Mouse (Mus musculus): ENCODE data around the gene Olfr825. TPM values are rescaled to one million over a fixed set of nuclear protein-coding genes. Genes with fewer than 3 reads are reported as not detected.
"Not testable (repeated sequence)": the region's sequence is repeated elsewhere in the genome, so short reads cannot be mapped to it uniquely, and the experiment has no call there.

Olfr825 gene
- not detected in 2 replicates for polyA plus RNA-seq (2016; fragmentation: Nextera tagmentation; extraction: Ambion mirVana)

- no peak within 1 kb of the TSS for H3K4me3 ChIP-seq
- H3K4me1 ChIP-seq = no peaks in the 10 kb centered on the region
- H3K4me2 ChIP-seq (replicated peaks) = no peak within 1 kb of the TSS
- no peaks in the 10 kb centered on the region for H3K36me3 ChIP-seq
- no peak within 1 kb of the TSS for H3K27ac ChIP-seq
- no peaks in the 10 kb centered on the region for H3K9me3 ChIP-seq
- no peaks in the 10 kb centered on the region for H3K27me3 ChIP-seq (replicated peaks)
- no peak within 1 kb of the TSS for H3K9ac ChIP-seq
- ATAC-seq (ENCODE audit: low FRiP score, low read depth) = no peak
These were observed at the start of gene Olfr825 for GRCm38 (mm10) chr10:130166666-130167065. Olfr825 (minus strand) TSS chr10:130166766.

DNA sequence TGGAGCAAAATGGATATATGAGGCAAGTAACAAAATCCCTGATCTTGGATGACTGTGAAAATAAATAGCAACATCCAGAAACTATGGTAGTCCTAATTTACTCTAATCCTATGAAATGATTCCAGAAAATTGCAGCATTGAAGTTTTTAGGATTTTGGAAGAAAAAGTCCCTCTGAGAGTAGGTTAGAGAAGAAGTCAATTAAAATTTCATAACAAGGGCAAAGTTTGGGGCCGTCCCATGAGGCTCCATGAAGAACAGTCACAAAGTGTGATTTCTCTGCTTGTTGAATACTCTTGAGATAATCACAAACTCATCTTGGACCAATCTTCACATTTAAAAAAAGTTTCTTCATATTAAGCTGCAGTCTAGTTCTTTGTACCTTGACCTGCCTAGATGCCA lies 47.7 kb upstream of the Olfr825 start, which contains the start of gene Olfr827:
TSS of gene Olfr827 (minus strand) at position 101 of the 400 bp plus-strand sequence.
- H3K4me1 ChIP-seq = no peaks in the 10 kb centered on the region

GRCm38 (mm10) chr10:130184086-130184485 lies 17.5 kb upstream of the Olfr825 start, which contains the start of gene Olfr826:
Olfr826 (minus strand) TSS chr10:130184186.
- 89% methylated on average over 1 of the region's 1 CpGs for WGBS
- Histone ChIP-seq H3K4me1 (no peaks in the 10 kb centered on the region), H3K27me3 (replicated peaks) (no peaks in the 10 kb centered on the region), H3K4me3 (no peak within 1 kb of the TSS), H3K27ac (no peak within 1 kb of the TSS), H3K9me3 (no peaks in the 10 kb centered on the region), H3K9ac (no peak within 1 kb of the TSS), H3K36me3 (no peaks in the 10 kb centered on the region), H3K4me2 (replicated peaks) (no peak within 1 kb of the TSS)
- ATAC-seq (ENCODE audit: low FRiP score, low read depth) = no peak

More for the DNA sequence above, 47.7 kb upstream of the Olfr825 start, which contains the start of gene Olfr827:
- Histone ChIP-seq H3K4me3 (no peak within 1 kb of the TSS), H3K9ac (no peak within 1 kb of the TSS), H3K4me2 (replicated peaks) (no peak within 1 kb of the TSS), H3K9me3 (no peaks in the 10 kb centered on the region), H3K27me3 (replicated peaks) (no peaks in the 10 kb centered on the region), H3K27ac (no peak within 1 kb of the TSS), H3K36me3 (no peaks in the 10 kb centered on the region)
- ATAC-seq (ENCODE audit: low FRiP score, low read depth) = no peak
- WGBS = 86% methylated on average over 1 of the region's 1 CpGs

GRCm38 (mm10) chr10:130165196-130165595 lies 1.4 kb downstream of the Olfr825 start:
- no peak for ATAC-seq (ENCODE audit: low FRiP score, low read depth)
- H3K9me3 ChIP-seq = no peaks in the 10 kb centered on the region
- H3K9ac ChIP-seq = no peak overlapping the region
- H3K4me1 ChIP-seq = no peaks in the 10 kb centered on the region
- H3K27me3 ChIP-seq (replicated peaks) = no peaks in the 10 kb centered on the region
- no peak overlapping the region for H3K4me2 ChIP-seq (replicated peaks)
- no peak overlapping the region for H3K27ac ChIP-seq
- no peaks in the 10 kb centered on the region for H3K36me3 ChIP-seq
- no peak overlapping the region for H3K4me3 ChIP-seq

- H3K27ac ChIP-seq = no peak overlapping the region
- H3K9ac ChIP-seq = no peak overlapping the region
- no peaks in the 10 kb centered on the region for H3K9me3 ChIP-seq
- H3K4me1 ChIP-seq = no peaks in the 10 kb centered on the region
- 80% methylated on average over 5 of the region's 5 CpGs for WGBS
- no peaks in the 10 kb centered on the region for H3K27me3 ChIP-seq (replicated peaks)
- ATAC-seq (ENCODE audit: low FRiP score, low read depth) = no peak
- H3K4me2 ChIP-seq (replicated peaks) = no peak overlapping the region
- H3K4me3 ChIP-seq = no peak overlapping the region
- no peaks in the 10 kb centered on the region for H3K36me3 ChIP-seq
These were observed 22.4 kb downstream of the Olfr825 start for GRCm38 (mm10) chr10:130144121-130144520.

GRCm38 (mm10) chr10:130142481-130142880 lies 24.1 kb downstream of the Olfr825 start:
- not testable (repeated sequence) for H3K4me2 ChIP-seq (replicated peaks); H3K4me3 ChIP-seq; H3K27ac ChIP-seq; H3K9ac ChIP-seq; H3K4me1 ChIP-seq; H3K9me3 ChIP-seq; H3K36me3 ChIP-seq; H3K27me3 ChIP-seq (replicated peaks); ATAC-seq (ENCODE audit: low FRiP score, low read depth)
- WGBS = 90% methylated on average over 5 of the region's 5 CpGs

DNA sequence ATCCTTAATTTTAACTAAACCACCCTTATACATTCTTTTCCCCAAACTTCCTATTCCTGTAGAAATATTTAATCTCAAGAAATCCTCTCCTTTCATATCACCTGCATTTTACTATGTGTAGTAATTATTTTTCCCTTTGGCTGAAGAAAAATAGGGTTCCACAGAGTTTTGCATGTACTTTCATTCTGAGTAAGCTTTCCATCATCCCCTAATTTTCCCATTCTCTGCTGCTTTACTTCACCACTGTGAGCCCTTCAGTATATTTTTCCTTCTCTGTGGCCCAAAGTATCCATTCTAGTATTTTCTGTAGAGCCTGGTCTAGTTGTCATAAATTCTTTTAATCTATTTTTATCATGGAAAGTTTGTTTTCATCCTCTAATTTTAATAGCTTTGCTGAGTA lies 31.8 kb downstream of the Olfr825 start:
- H3K9me3 ChIP-seq = no peaks in the 10 kb centered on the region

GRCm38 (mm10) chr10:130129900-130130299 lies 36.7 kb downstream of the Olfr825 start, which contains the start of gene Olfr824:
Olfr824 (minus strand) TSS chr10:130130000.
- not testable (repeated sequence) for ATAC-seq (ENCODE audit: low FRiP score, low read depth); H3K4me1 ChIP-seq; H3K27me3 ChIP-seq (replicated peaks); H3K27ac ChIP-seq; H3K4me2 ChIP-seq (replicated peaks); H3K9me3 ChIP-seq; H3K36me3 ChIP-seq; H3K4me3 ChIP-seq; H3K9ac ChIP-seq

More for the DNA sequence above, 31.8 kb downstream of the Olfr825 start:
- Histone ChIP-seq H3K36me3 (no peaks in the 10 kb centered on the region), H3K4me3 (no peak overlapping the region), H3K4me1 (no peaks in the 10 kb centered on the region), H3K9ac (no peak overlapping the region), H3K4me2 (replicated peaks) (no peak overlapping the region), H3K27ac (no peak overlapping the region), H3K27me3 (replicated peaks) (no peaks in the 10 kb centered on the region)
- no peak for ATAC-seq (ENCODE audit: low FRiP score, low read depth)

DNA sequence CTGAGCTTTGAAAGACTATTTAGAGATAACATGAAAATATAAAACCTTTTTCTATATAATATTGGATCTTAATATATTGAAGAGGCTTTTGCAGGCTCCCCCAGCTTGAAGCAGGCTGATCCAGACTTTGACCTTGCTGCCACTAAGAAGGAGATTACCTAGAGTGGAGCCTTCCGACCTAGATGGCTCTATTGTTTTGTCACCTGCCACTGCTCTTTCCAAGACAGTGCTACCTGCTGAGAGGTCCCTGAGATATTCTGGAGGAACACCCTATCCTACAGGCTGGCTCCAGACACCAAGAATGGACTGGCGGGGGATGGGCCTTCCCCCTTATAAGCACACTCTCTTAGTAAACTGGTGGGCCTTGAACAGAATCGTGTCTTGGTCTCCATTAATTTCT lies 50.5 kb downstream of the Olfr825 start:
- not testable (repeated sequence) for H3K27ac ChIP-seq; H3K27me3 ChIP-seq (replicated peaks); H3K9me3 ChIP-seq; H3K9ac ChIP-seq; H3K4me3 ChIP-seq; H3K4me1 ChIP-seq; H3K36me3 ChIP-seq; ATAC-seq (ENCODE audit: low FRiP score, low read depth); H3K4me2 ChIP-seq (replicated peaks)
- 67% methylated on average over 3 of the region's 3 CpGs for WGBS

DNA sequence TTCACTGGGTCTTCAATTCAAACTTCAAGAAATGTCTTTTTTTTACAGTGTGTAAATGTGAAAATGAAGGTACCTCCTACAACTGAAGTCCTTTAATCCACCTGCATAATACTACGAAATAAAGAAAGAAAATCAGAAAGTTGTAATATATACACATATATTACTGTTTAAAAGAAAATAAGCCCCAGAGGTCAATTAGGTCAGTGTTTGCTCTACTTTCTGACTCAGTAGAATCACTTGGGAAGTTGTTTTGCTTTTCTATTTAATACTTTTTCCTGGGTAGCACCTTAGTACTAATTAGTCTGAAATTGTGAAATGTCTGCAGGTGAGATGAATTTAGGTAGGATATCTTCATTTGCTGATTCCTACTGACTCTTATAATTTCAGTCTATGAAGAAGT lies 51.3 kb downstream of the Olfr825 start, which contains the start of gene Olfr823:
TSS of gene Olfr823 (minus strand) at position 101 of the 400 bp plus-strand sequence.
- not testable (repeated sequence) for ATAC-seq (ENCODE audit: low FRiP score, low read depth); H3K4me2 ChIP-seq (replicated peaks); H3K9ac ChIP-seq; H3K27ac ChIP-seq; H3K36me3 ChIP-seq; H3K4me1 ChIP-seq; H3K4me3 ChIP-seq; H3K27me3 ChIP-seq (replicated peaks); H3K9me3 ChIP-seq
- 93% methylated on average over 1 of the region's 1 CpGs for WGBS

Other genes starting within 250 kb of the Olfr825 start
- not detected in 2 replicates for gene Olfr818, start 217.7 kb downstream of the Olfr825 start, polyA plus RNA-seq (2016; fragmentation: Nextera tagmentation; extraction: Ambion mirVana)
- gene Olfr819, start 199.5 kb downstream of the Olfr825 start, polyA plus RNA-seq (2016; fragmentation: Nextera tagmentation; extraction: Ambion mirVana) = not detected in 2 replicates
- not detected in 2 replicates for gene Olfr247, start 190.6 kb downstream of the Olfr825 start, polyA plus RNA-seq (2016; fragmentation: Nextera tagmentation; extraction: Ambion mirVana)
- gene Gm10310, start 181.7 kb downstream of the Olfr825 start, polyA plus RNA-seq (2016; fragmentation: Nextera tagmentation; extraction: Ambion mirVana) = not detected in 2 replicates
- gene Olfr820, start 154.1 kb downstream of the Olfr825 start, polyA plus RNA-seq (2016; fragmentation: Nextera tagmentation; extraction: Ambion mirVana) = not detected in 2 replicates
- gene Olfr821, start 136.4 kb downstream of the Olfr825 start, polyA plus RNA-seq (2016; fragmentation: Nextera tagmentation; extraction: Ambion mirVana) = not detected in 2 replicates
- gene Olfr822, start 95.6 kb downstream of the Olfr825 start, polyA plus RNA-seq (2016; fragmentation: Nextera tagmentation; extraction: Ambion mirVana) = not detected in 2 replicates
- not detected in 2 replicates for gene Olfr823, start 51.4 kb downstream of the Olfr825 start, polyA plus RNA-seq (2016; fragmentation: Nextera tagmentation; extraction: Ambion mirVana)
- not detected in 2 replicates for gene Olfr824, start 36.8 kb downstream of the Olfr825 start, polyA plus RNA-seq (2016; fragmentation: Nextera tagmentation; extraction: Ambion mirVana)
- not detected in 2 replicates for gene Olfr826, start 17.4 kb upstream of the Olfr825 start, polyA plus RNA-seq (2016; fragmentation: Nextera tagmentation; extraction: Ambion mirVana)
- gene Olfr827, start 47.6 kb upstream of the Olfr825 start, polyA plus RNA-seq (2016; fragmentation: Nextera tagmentation; extraction: Ambion mirVana) = not detected in 2 replicates
- gene Neurod4, start 113.5 kb upstream of the Olfr825 start, polyA plus RNA-seq (2016; fragmentation: Nextera tagmentation; extraction: Ambion mirVana) = 24.2 and 27.6 TPM in 2 replicates
- 0.27 and 0.44 TPM in 2 replicates for gene Tespa1, start 156.1 kb upstream of the Olfr825 start, polyA plus RNA-seq (2016; fragmentation: Nextera tagmentation; extraction: Ambion mirVana)
- gene Vmn2r84, start 227.6 kb upstream of the Olfr825 start, polyA plus RNA-seq (2016; fragmentation: Nextera tagmentation; extraction: Ambion mirVana) = 0.01 TPM in 1 of 2 replicates, not detected in the other